Mouse (Mus musculus): ENCODE measurements around the gene Rxfp4. TPM values are rescaled to one million over a fixed set of nuclear protein-coding genes. Genes with fewer than 3 reads are reported as not detected.

Gene Rxfp4
- total RNA-seq, 2 experiments from 2014 or later: not detected

GRCm38 (mm10) chr3:88651669-88652618 is 998 bp downstream of the Rxfp4 start:
- DNase-seq (ENCODE audit: low spot score in 2 of 2): no peak

GRCm38 (mm10) chr3:88650713-88651504 is 2.0 kb downstream of the Rxfp4 start:
- no peak for DNase-seq (ENCODE audit: low spot score in 2 of 2)

GRCm38 (mm10) chr3:88649967-88650366 is 3.0 kb downstream of the Rxfp4 start:
- DNase-seq (ENCODE audit: low spot score in 2 of 2): no peak

- DNase-seq (ENCODE audit: low spot score in 2 of 2): no peak
Observed at GRCm38 (mm10) chr3:88649186-88649585, 3.8 kb downstream of the Rxfp4 start.

GRCm38 (mm10) chr3:88648452-88649168 is 4.3 kb downstream of the Rxfp4 start:
- DNase-seq (ENCODE audit: low spot score in 2 of 2): no peak

GRCm38 (mm10) chr3:88647779-88648413 is 5.0 kb downstream of the Rxfp4 start:
- no peak for DNase-seq (ENCODE audit: low spot score in 2 of 2)

- DNase-seq (ENCODE audit: low spot score in 2 of 2): no peak
Observed at GRCm38 (mm10) chr3:88647076-88647475, 5.9 kb downstream of the Rxfp4 start.

GRCm38 (mm10) chr3:88646426-88646995 is 6.4 kb downstream of the Rxfp4 start:
- no peak for DNase-seq (ENCODE audit: low spot score in 2 of 2)

GRCm38 (mm10) chr3:88645937-88646336 is 7.0 kb downstream of the Rxfp4 start:
- DNase-seq (ENCODE audit: low spot score in 2 of 2): no peak

GRCm38 (mm10) chr3:88643078-88643477 is 9.9 kb downstream of the Rxfp4 start:
- no peak for DNase-seq (ENCODE audit: low spot score in 2 of 2)

GRCm38 (mm10) chr3:88640676-88641075 is 12.3 kb downstream of the Rxfp4 start:
- DNase-seq (ENCODE audit: low spot score in 2 of 2): no peak

GRCm38 (mm10) chr3:88639239-88639638 is 13.7 kb downstream of the Rxfp4 start:
- DNase-seq (ENCODE audit: low spot score in 2 of 2): no peak

GRCm38 (mm10) chr3:88637134-88637533 is 15.8 kb downstream of the Rxfp4 start:
- no peak for DNase-seq (ENCODE audit: low spot score in 2 of 2)

GRCm38 (mm10) chr3:88636555-88636986 is 16.4 kb downstream of the Rxfp4 start:
- DNase-seq (ENCODE audit: low spot score in 2 of 2): no peak

- DNase-seq (ENCODE audit: low spot score in 2 of 2): no peak
Observed at GRCm38 (mm10) chr3:88635506-88636275, 17.3 kb downstream of the Rxfp4 start.

- DNase-seq (ENCODE audit: low spot score in 2 of 2): no peak
Observed at GRCm38 (mm10) chr3:88633056-88633455, 19.9 kb downstream of the Rxfp4 start.

- DNase-seq (ENCODE audit: low spot score in 2 of 2): no peak
Observed at GRCm38 (mm10) chr3:88631921-88632587, 20.9 kb downstream of the Rxfp4 start.

GRCm38 (mm10) chr3:88630849-88631341 is 22.0 kb downstream of the Rxfp4 start:
- DNase-seq (ENCODE audit: low spot score in 2 of 2): no peak

GRCm38 (mm10) chr3:88630018-88630417 is 22.9 kb downstream of the Rxfp4 start:
- DNase-seq (ENCODE audit: low spot score in 2 of 2): no peak
